Comparison of ENCODE assay signal across 12 mouse cellular contexts in the genomic region with DNA sequence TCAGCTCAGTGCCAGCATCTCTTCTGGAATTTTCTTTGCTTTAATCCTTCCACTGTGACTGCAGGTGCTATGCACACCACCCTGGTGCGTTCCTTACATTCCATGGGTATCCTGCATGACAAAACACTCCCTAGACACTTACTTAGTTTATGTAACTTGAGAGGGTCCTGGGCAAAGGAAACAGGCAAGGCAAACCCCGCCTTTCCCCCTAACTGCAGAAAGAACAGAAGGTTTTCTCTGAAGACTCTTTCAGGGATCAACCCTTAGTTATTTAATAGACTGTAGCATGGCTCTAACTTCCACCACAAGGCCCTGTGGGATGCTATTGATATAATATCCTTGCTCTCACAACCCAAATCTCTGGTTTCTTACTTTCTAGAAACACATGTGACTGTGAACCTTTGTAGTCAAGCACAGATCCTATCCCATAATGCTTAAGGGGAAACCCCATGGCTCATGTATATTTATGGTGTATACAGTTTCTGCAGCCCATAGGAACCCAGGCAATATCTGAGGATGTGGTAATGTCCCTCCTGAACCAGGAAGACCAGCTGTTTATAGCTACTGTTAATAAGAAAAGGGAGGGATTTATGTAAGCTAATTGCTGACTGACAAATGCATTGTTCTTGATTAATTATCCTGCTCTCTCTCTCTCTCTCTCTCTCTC.
DNase-seq lines count a peak whose midpoint lies in the region; ATAC-seq and TF ChIP-seq lines count a peak whose summit lies in the region.
"Had no signal": no experiment of that assay in that cellular context is flagged by ENCODE, and none has a peak within 500 bp of the region (broad histone marks: within the 10 kb centered on the region; RNA-seq: fewer than 3 reads in every experiment).

No protein-coding gene starts in this region.

- no peaks in the 10 kb centered on the region for H3K4me1 ChIP-seq in heart, postnatal 0 days (ENCODE audit: control insufficient read depth, insufficient read depth)

- intact Hi-C loops in heart, postnatal 36 days (cut with DNase I): no loop called here

- no peak overlapping the region for H3K27ac ChIP-seq in heart, postnatal 0 days (ENCODE audit: low read depth)
- H3K27ac ChIP-seq: stomach, embryonic 15.5 days had no signal

- H3K36me3 ChIP-seq in heart, postnatal 0 days (replicated peaks; ENCODE audit: control insufficient read depth, insufficient read depth, low read length): no peaks in the 10 kb centered on the region
- H3K36me3 ChIP-seq: stomach, embryonic 15.5 days had no signal

- TF ChIP-seq CTCF in heart, postnatal 0 days (IDR thresholded peaks at IDR 0.05; ENCODE audit: low read depth): no peak

- no peak overlapping the region for H3K4me3 ChIP-seq in heart, postnatal 0 days (ENCODE audit: low read depth, low read length)
- H3K4me3 ChIP-seq: stomach, embryonic 15.5 days had no signal

- no peaks in the 10 kb centered on the region for H3K27me3 ChIP-seq in heart, postnatal 0 days (ENCODE audit: control insufficient read depth, insufficient read depth, low read length)
- H3K27me3 ChIP-seq: stomach, embryonic 15.5 days had no signal

- no peak for DNase-seq in heart, postnatal 0 days (ENCODE audit: low spot score)
- no peak for DNase-seq in heart, postnatal 36 days
- DNase-seq in ES-CJ7 (ENCODE audit: low read depth, low spot score): peak; percentile 69
- DNase-seq in embryo, embryonic 11.5 days (ENCODE audit: low read depth, low spot score): peak; percentile 37
- peak; percentile 20 to 40 for DNase-seq in kidney, postnatal 4 days
- DNase-seq in right cerebral cortex, postnatal 25 days: no peak
- DNase-seq in urinary bladder, adult 18-20 months (ENCODE audit: low spot score in 2 of 2): no peak
- DNase-seq in right cerebral cortex, adult 18-20 months: no peak
- DNase-seq: cerebellum, adult 8-10 months; forebrain, postnatal 0 days; heart, postnatal 4 days had no signal

- ATAC-seq in heart, postnatal 0 days (ENCODE audit: insufficient read depth, low read depth): peak; percentile 44; the same call in 1 of the 2 replicates
- ATAC-seq: forebrain, postnatal 0 days had no signal

- no peaks in the 10 kb centered on the region for H3K9me3 ChIP-seq in heart, postnatal 0 days (replicated peaks; ENCODE audit: control insufficient read depth, low read length)
- H3K9me3 ChIP-seq: stomach, embryonic 15.5 days had no signal

- H3K9ac ChIP-seq in heart, postnatal 0 days (replicated peaks; ENCODE audit: low read depth, low read length): no peak overlapping the region
- H3K9ac ChIP-seq: forebrain, postnatal 0 days; stomach, embryonic 15.5 days had no signal

- WGBS in heart, postnatal 0 days: 30% methylated on average over 2 of the region's 2 CpGs

- H3K4me2 ChIP-seq in heart, postnatal 0 days (ENCODE audit: low read depth, low read length): no peak overlapping the region
- H3K4me2 ChIP-seq: stomach, embryonic 15.5 days had no signal

- no peak for TF ChIP-seq EP300 in heart, postnatal 0 days (IDR thresholded peaks at IDR 0.05; ENCODE audit: low read depth)

Comparison
In these comparisons a context has a peak if more than half of its experiments do, and no peak if none do; other contexts are left out.
1. DNase-seq: peak in ES-CJ7 (single experiment), embryo, embryonic 11.5 days (single experiment) and kidney, postnatal 4 days (2 of 2); none in heart, postnatal 0 days (single experiment), heart, postnatal 36 days (0 of 2), right cerebral cortex, postnatal 25 days (single experiment), urinary bladder, adult 18-20 months (0 of 2) and right cerebral cortex, adult 18-20 months (single experiment).